Mouse (Mus musculus): Measurements from ENCODE around the gene Filip1l. TPM values are rescaled to one million over a fixed set of nuclear protein-coding genes. Genes with fewer than 3 reads are reported as not detected.
A peak's percentile ranks its signal among the peaks of the same experiment; 100 is the strongest.

Filip1l gene
- polyA plus RNA-seq, 1 experiment from 2014 or later = 32.1 TPM

DNA sequence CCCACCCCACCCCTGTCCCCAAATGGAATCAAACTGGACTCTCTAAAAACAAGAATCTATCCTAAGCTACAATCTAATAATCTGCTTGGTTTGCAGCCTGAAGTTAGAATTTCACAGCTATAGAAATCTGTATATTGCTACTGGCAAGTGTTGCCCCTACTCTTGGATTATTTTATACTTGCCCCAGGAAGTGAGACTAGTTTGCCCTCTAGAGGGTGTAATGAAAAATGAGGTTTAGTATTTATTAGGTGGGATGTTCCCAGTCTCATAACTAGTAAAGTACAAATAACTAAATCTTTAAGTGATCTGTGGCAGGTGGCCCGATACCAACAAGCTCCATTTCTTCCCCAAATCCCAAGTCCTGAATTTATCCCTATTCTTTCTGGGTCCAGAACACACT, 224.6 kb downstream of the Filip1l start:
- WGBS = 89% methylated on average over 1 of the region's 1 CpGs
- TF ChIP-seq CTCF (IDR thresholded peaks at IDR 0.05; ENCODE audit: low read depth) = peak; percentile 60
- Histone ChIP-seq H3K9ac (ENCODE audit: low read depth, low read length) (no peak overlapping the region), H3K9me3 (ENCODE audit: control insufficient read depth) (no peaks in the 10 kb centered on the region), H3K4me2 (replicated peaks; ENCODE audit: low read depth) (no peak overlapping the region), H3K4me3 (ENCODE audit: low read depth, low read length) (no peak overlapping the region), H3K4me1 (replicated peaks; ENCODE audit: control insufficient read depth, insufficient read depth, low read length) (0 out of 2 replicates have a peak, but pooled peaks cover 2% of the 10 kb centered on the region), H3K27me3 (replicated peaks; ENCODE audit: control insufficient read depth, insufficient read depth, low read length) (no peaks in the 10 kb centered on the region), H3K36me3 (ENCODE audit: control insufficient read depth, insufficient read depth) (0 out of 2 replicates have a peak, but pooled peaks cover 4% of the 10 kb centered on the region), H3K27ac (ENCODE audit: low read depth, low read length) (no peak overlapping the region)
- no peak for ATAC-seq

DNA sequence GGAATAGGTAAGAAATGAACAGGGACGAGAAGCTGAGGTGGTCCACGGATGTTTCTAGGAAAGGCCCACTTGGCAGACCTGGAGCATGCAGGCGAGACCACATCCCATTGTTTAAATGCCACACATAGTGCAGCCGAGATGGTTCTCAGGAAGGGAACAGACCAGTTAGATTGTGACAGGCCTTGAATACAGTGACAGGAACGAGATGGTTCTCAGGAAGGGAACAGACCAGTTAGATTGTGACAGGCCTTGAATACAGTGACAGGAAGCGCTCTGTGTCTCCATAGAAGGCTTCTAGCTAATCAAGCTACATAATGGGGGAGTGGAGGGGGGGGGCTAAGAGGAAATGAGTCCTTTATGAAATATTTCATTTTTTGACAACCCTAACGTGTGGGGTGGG, 227.1 kb downstream of the Filip1l start:
- Histone ChIP-seq H3K36me3 (ENCODE audit: control insufficient read depth, insufficient read depth) (no peaks in the 10 kb centered on the region), H3K27me3 (replicated peaks; ENCODE audit: control insufficient read depth, insufficient read depth, low read length) (no peaks in the 10 kb centered on the region), H3K4me1 (replicated peaks; ENCODE audit: control insufficient read depth, insufficient read depth, low read length) (0 out of 2 replicates have a peak, but pooled peaks cover 2% of the 10 kb centered on the region), H3K9me3 (ENCODE audit: control insufficient read depth) (no peaks in the 10 kb centered on the region), H3K9ac (ENCODE audit: low read depth, low read length) (no peak overlapping the region), H3K4me2 (replicated peaks; ENCODE audit: low read depth) (no peak overlapping the region), H3K27ac (ENCODE audit: low read depth, low read length) (no peak overlapping the region), H3K4me3 (ENCODE audit: low read depth, low read length) (no peak overlapping the region)
- ATAC-seq = no peak
- WGBS = 71% methylated on average over 7 of the region's 7 CpGs
- TF ChIP-seq CTCF (IDR thresholded peaks at IDR 0.05; ENCODE audit: low read depth) = no peak

- ATAC-seq = no peak
- Histone ChIP-seq H3K36me3 (ENCODE audit: control insufficient read depth, insufficient read depth) (no peaks in the 10 kb centered on the region), H3K27me3 (replicated peaks; ENCODE audit: control insufficient read depth, insufficient read depth, low read length) (no peaks in the 10 kb centered on the region), H3K27ac (ENCODE audit: low read depth, low read length) (no peak overlapping the region), H3K9ac (ENCODE audit: low read depth, low read length) (no peak overlapping the region), H3K9me3 (ENCODE audit: control insufficient read depth) (no peaks in the 10 kb centered on the region), H3K4me3 (ENCODE audit: low read depth, low read length) (no peak overlapping the region), H3K4me1 (replicated peaks; ENCODE audit: control insufficient read depth, insufficient read depth, low read length) (0 out of 2 replicates have a peak, but pooled peaks cover 2% of the 10 kb centered on the region), H3K4me2 (replicated peaks; ENCODE audit: low read depth) (no peak overlapping the region)
- WGBS = 61% methylated on average over 2 of the region's 2 CpGs
- no peak for TF ChIP-seq CTCF (IDR thresholded peaks at IDR 0.05; ENCODE audit: low read depth)
Measured at GRCm38 (mm10) chr16:57582008-57582407, 229.1 kb downstream of the Filip1l start.

DNA sequence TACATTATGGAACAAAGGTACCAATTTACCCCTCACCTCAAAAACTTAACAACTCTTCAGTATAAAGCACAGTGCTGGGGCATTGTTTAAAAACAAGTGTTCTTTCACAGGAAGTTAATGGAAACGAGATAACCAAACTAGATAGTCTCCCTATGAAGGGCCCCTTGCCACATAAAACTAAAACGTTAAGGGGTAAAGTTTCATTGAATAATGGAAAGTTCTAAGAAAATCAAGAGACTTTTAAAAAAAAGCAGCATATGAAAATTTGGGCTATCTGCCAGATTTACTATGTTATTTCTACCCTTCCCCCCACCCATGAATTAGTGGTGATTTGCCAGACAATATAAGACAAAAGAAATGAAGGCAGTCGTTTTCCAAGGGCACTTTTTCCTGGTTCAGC, 232.3 kb downstream of the Filip1l start:
- no peak for TF ChIP-seq CTCF (IDR thresholded peaks at IDR 0.05; ENCODE audit: low read depth)
- Histone ChIP-seq H3K4me2 (replicated peaks; ENCODE audit: low read depth) (no peak overlapping the region), H3K9ac (ENCODE audit: low read depth, low read length) (no peak overlapping the region), H3K27ac (ENCODE audit: low read depth, low read length) (no peak overlapping the region), H3K36me3 (ENCODE audit: control insufficient read depth, insufficient read depth) (no peaks in the 10 kb centered on the region), H3K9me3 (ENCODE audit: control insufficient read depth) (no peaks in the 10 kb centered on the region), H3K4me1 (replicated peaks; ENCODE audit: control insufficient read depth, insufficient read depth, low read length) (0 out of 2 replicates have a peak, but pooled peaks cover 2% of the 10 kb centered on the region), H3K4me3 (ENCODE audit: low read depth, low read length) (no peak overlapping the region), H3K27me3 (replicated peaks; ENCODE audit: control insufficient read depth, insufficient read depth, low read length) (no peaks in the 10 kb centered on the region)
- ATAC-seq = no peak
- WGBS = 24% methylated on average over 3 of the region's 3 CpGs

DNA sequence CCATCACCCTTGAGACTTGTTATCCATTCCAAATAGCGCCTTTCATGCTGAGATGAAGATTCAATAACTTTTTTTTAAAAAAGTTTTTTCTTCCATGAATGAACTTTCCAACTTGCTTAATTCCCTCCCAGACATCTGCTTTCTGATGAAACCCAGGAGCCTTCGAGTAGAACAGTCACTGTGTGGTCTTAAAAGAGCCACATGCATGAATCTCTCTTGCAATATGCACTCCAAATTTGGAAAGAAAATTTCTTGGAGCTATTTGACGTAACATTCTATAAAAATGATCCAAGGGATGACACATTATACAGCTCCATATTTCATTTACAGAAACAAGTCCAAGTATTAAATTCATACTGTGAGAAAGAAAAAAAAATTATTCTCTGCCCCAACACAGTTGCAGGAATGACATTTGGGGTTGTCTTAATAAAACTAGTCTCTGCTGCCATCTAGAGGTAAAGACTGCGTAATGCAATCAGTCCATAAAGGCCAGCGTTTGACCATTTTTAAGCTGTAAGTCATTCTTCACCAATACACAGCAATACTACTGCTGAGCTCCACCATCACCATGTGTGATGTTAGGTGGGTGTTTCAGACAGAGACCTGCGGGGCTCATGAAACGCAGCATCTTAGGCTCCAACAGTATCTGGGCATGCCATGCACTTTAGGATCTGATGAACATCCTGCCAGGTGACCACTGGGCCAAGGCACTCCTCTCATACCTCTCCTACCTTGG, 240.7 kb downstream of the Filip1l start:
- no peak overlapping the region for H3K4me3 ChIP-seq (ENCODE audit: low read depth, low read length)
- 33% methylated on average over 7 of the region's 7 CpGs for WGBS
- no peak overlapping the region for H3K4me2 ChIP-seq (replicated peaks; ENCODE audit: low read depth)
- H3K9ac ChIP-seq (ENCODE audit: low read depth, low read length) = no peak overlapping the region
- TF ChIP-seq CTCF (IDR thresholded peaks at IDR 0.05; ENCODE audit: low read depth) = peak; percentile 86
- no peaks in the 10 kb centered on the region for H3K27me3 ChIP-seq (replicated peaks; ENCODE audit: control insufficient read depth, insufficient read depth, low read length)
- peak; percentile 16; the same call in 1 of the 2 replicates for ATAC-seq
- H3K9me3 ChIP-seq (ENCODE audit: control insufficient read depth) = no peaks in the 10 kb centered on the region
- H3K36me3 ChIP-seq (ENCODE audit: control insufficient read depth, insufficient read depth) = no peaks in the 10 kb centered on the region
- H3K27ac ChIP-seq (ENCODE audit: low read depth, low read length) = no peak overlapping the region
- H3K4me1 ChIP-seq (replicated peaks; ENCODE audit: control insufficient read depth, insufficient read depth, low read length) = no peaks in the 10 kb centered on the region

GRCm38 (mm10) chr16:57597295-57597957, 244.5 kb downstream of the Filip1l start:
- Histone ChIP-seq H3K9me3 (ENCODE audit: control insufficient read depth) (no peaks in the 10 kb centered on the region), H3K27me3 (replicated peaks; ENCODE audit: control insufficient read depth, insufficient read depth, low read length) (no peaks in the 10 kb centered on the region), H3K4me2 (replicated peaks; ENCODE audit: low read depth) (no peak overlapping the region), H3K4me3 (ENCODE audit: low read depth, low read length) (no peak overlapping the region), H3K9ac (ENCODE audit: low read depth, low read length) (no peak overlapping the region), H3K36me3 (ENCODE audit: control insufficient read depth, insufficient read depth) (no peaks in the 10 kb centered on the region), H3K27ac (ENCODE audit: low read depth, low read length) (no peak overlapping the region), H3K4me1 (replicated peaks; ENCODE audit: control insufficient read depth, insufficient read depth, low read length) (no peaks in the 10 kb centered on the region)
- ATAC-seq = no peak
- WGBS = 65% methylated on average over 4 of the region's 4 CpGs
- TF ChIP-seq CTCF (IDR thresholded peaks at IDR 0.05; ENCODE audit: low read depth) = no peak

Measured in intestine, postnatal 0 days (tissue).